Mouse (Mus musculus): Measurements from ENCODE around the gene Stk17b.
A peak's percentile ranks its signal among the peaks of the same experiment; 100 is the strongest.
"Not testable (repeated sequence)": the region's sequence is repeated elsewhere in the genome, so short reads cannot be mapped to it uniquely, and the experiment has no call there.

The Stk17b gene

DNA sequence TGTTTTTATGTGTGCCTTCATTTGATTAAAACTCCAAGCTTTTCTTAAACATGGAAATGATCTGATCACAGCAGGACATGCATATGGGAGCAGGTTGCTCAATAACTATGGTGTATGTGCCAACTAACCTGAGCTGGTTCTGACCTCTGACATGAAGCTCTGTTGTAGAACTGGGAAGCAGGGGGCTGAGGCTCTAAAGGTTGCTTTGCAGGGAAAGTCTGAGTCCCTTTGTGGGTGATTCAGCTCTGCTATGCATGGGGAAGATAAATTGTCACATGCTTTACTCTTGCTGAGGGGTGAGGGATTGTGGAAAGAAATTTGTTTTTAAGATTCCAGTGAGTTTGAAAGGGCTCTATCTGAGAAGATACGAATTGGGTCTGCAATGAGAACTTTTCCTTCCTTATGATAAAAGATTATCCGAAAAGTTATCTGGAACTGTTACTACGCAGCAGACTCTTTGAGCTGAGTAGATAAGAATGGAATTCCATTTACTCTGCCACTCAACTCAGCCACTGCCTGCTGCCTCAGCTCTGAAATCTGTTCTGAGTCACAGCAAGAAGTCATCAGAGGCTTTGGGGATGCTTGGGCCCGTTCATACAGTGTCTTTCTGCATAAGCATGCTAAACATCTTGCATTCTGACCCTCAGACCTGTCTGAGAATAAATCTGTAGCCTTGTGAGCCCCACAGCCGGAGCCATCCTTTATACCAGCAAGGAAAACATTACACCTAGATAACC, 56.4 kb downstream of the Stk17b start:
- DNase-seq (ENCODE audit: low read depth, low spot score), result no peak

DNA sequence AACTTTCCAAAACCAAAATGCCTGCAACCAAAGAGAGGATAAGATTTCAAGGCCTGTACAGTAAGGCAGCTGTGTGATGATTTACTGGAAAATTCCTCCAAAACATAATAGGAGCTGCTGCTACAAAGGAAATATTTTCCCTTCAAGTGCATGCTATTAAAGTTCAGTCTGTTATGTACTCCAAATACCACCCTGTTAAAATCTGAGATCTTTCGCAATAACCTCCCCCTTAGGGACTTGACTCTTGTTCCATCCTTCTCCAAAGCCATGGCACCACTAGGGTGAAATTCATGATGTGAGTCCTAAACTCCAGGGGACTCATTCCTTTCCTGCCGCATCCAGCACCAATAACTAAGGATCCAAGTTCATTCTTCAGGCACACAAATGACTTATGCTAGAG, 58.1 kb downstream of the Stk17b start:
- DNase-seq (ENCODE audit: low read depth, low spot score), result no peak

GRCm38 (mm10) chr1:53721353-53721752, 63.7 kb downstream of the Stk17b start:
- no peak for DNase-seq (ENCODE audit: low read depth, low spot score)

GRCm38 (mm10) chr1:53720601-53721351, 64.2 kb downstream of the Stk17b start:
- DNase-seq (ENCODE audit: low read depth, low spot score), result no peak

- DNase-seq (ENCODE audit: low read depth, low spot score), result no peak
Measured at GRCm38 (mm10) chr1:53715966-53716515, 69.0 kb downstream of the Stk17b start.

DNA sequence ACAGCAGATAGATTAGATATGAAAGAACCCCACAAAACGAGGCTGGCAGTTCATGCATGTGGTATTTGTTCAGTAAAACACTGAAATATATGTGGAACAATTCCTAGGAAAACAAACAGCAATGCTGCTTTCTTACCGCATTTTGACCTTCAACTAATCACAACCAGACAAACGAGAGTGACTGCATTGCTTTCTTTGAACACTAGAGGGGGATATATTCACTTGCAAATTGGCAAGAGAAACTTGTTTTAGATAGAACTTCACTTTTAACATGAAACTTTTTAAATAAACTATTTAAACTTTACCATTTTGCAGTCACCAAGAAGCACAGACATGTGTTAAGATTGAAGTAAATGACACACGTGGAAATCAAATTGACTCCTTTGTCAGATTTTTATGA, 69.6 kb downstream of the Stk17b start:
- DNase-seq (ENCODE audit: low read depth, low spot score), result peak; percentile 79

DNA sequence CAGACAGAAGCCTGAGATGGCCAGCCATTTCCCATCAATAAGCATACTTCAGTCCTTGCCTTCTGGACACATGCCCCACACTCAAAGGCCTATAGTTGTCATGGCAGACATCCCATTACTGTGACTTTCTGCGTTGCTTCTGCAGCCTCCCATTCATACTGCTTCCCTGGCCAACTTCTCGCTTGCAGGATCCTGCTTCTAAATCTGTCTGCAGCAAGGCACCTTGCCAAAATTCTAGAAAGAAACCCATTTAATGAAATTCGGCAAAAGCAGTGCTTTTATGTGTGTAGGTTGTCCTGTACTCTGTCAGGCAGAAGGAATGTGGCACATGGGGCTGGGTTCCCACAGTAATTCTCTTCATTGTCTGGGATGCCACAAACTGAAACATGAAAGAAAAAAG, 71.6 kb downstream of the Stk17b start:
- not testable (repeated sequence) for DNase-seq (ENCODE audit: low read depth, low spot score)

DNA sequence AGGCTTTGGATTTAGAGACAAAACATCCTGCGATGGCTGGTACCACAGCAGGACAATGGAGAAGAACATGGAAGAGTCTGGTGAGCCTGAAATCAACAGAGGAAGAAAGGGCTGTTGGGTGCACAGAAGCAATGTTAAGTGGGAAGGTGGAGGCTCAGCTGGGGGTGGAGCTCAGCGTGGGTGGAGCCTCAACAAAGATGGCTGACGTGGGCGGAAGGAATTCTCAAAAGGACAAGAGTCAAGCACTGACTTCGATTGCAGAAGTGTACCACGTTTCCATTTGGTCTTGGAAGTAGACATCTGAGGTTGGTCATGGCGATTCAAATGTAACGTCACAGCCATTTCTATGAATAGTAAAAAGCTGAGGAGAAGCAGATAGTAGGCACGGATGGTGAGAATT, 74.0 kb downstream of the Stk17b start:
- DNase-seq (ENCODE audit: low read depth, low spot score), result peak; percentile 56

- DNase-seq (ENCODE audit: low read depth, low spot score), result peak; percentile 16
Measured at GRCm38 (mm10) chr1:53709602-53710001, 75.4 kb downstream of the Stk17b start.

DNA sequence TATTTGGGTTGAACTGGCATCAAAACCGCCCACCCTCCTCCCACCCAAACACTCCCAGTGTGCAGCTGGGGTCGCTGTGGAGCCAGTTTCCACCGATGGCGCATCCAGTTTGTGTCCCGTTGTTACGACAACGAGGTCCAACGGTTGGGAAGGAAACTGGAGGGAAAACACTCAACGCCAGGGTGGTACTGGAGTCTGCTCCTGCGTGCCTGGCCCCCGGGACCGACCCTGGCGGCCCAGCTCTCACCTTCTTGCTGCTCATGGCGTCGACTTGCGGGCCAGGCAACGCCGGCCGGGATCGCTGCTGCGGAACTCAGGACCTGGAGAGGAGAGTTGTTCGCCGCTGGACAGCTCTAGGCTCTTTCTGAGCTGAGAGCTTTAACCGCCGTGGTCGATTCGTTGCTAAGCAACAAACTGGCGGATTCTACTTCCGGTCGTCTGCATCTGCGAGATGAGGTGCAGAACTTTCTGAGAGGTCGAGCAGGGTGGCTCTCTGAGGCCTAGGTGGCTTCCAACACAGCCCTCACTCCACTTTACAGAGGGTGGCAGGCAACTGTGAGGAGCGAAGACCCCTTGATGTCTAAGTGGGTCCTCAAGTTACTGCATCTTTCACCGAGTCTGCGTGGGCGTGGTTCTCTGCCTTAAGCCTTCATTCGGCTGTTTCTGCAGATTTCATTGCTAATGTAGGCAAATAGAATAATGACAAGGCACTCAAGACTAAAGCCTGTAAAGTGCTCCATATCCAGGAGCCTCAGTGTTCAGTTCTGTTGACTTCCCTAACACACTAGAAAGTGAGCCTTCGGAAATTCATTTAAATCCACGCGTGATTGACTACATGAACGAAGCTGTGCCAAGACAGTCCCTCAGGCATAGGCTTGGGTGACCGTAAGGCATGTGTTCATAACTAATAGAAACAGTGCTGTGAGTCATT, 78.3 kb downstream of the Stk17b start, which contains the start of gene Dnah7a:
Dnah7a (minus strand) TSS at position 354 of the 931 bp plus-strand sequence.
- peak; percentile 91 for DNase-seq (ENCODE audit: low read depth, low spot score)
